Mouse (Mus musculus): ENCODE data around the gene Adamts3. TPM values are rescaled to one million over a fixed set of nuclear protein-coding genes. Genes with fewer than 3 reads are reported as not detected.

Gene Adamts3
- polyA plus RNA-seq, 1 experiment from 2014 or later, result 3.2 TPM

- Histone ChIP-seq H3K27ac (no peak overlapping the region), H3K4me3 (replicated peaks) (no peak overlapping the region), H3K9me3 (no peaks in the 10 kb centered on the region), H3K36me3 (no peaks in the 10 kb centered on the region), H3K4me2 (replicated peaks) (no peak overlapping the region), H3K4me1 (replicated peaks) (no peaks in the 10 kb centered on the region), H3K27me3 (no peaks in the 10 kb centered on the region), H3K9ac (replicated peaks) (no peak overlapping the region)
- ATAC-seq, result no peak
- WGBS, result 90% methylated on average over 5 of the region's 5 CpGs
Observed at GRCm38 (mm10) chr5:89747149-89747659, 135.9 kb downstream of the Adamts3 start.

GRCm38 (mm10) chr5:89745112-89745511 lies 138.0 kb downstream of the Adamts3 start:
- H3K27ac ChIP-seq, result no peak overlapping the region
- no peaks in the 10 kb centered on the region for H3K9me3 ChIP-seq
- H3K4me3 ChIP-seq (replicated peaks), result no peak overlapping the region
- no peaks in the 10 kb centered on the region for H3K4me1 ChIP-seq (replicated peaks)
- H3K36me3 ChIP-seq, result no peaks in the 10 kb centered on the region
- no peak overlapping the region for H3K4me2 ChIP-seq (replicated peaks)
- WGBS, result 95% methylated on average over 2 of the region's 2 CpGs
- no peak overlapping the region for H3K9ac ChIP-seq (replicated peaks)
- no peak for ATAC-seq
- no peaks in the 10 kb centered on the region for H3K27me3 ChIP-seq

GRCm38 (mm10) chr5:89734759-89735158 lies 148.4 kb downstream of the Adamts3 start:
- Histone ChIP-seq H3K27me3 (no peaks in the 10 kb centered on the region), H3K27ac (no peak overlapping the region), H3K9ac (replicated peaks) (no peak overlapping the region), H3K4me2 (replicated peaks) (no peak overlapping the region), H3K36me3 (no peaks in the 10 kb centered on the region), H3K4me1 (replicated peaks) (no peaks in the 10 kb centered on the region), H3K4me3 (replicated peaks) (no peak overlapping the region), H3K9me3 (no peaks in the 10 kb centered on the region; the same call in 1 of the 2 replicates)
- 93% methylated on average over 2 of the region's 2 CpGs for WGBS
- no peak for ATAC-seq

- Histone ChIP-seq H3K27ac (no peak overlapping the region), H3K9me3 (no peaks in the 10 kb centered on the region; the same call in 1 of the 2 replicates), H3K4me1 (replicated peaks) (no peaks in the 10 kb centered on the region), H3K4me3 (replicated peaks) (no peak overlapping the region), H3K36me3 (no peaks in the 10 kb centered on the region), H3K9ac (replicated peaks) (no peak overlapping the region), H3K4me2 (replicated peaks) (no peak overlapping the region), H3K27me3 (no peaks in the 10 kb centered on the region)
- WGBS, result 90% methylated on average over 3 of the region's 3 CpGs
- no peak for ATAC-seq
Observed at GRCm38 (mm10) chr5:89730411-89730810, 152.7 kb downstream of the Adamts3 start.

- Histone ChIP-seq H3K9ac (replicated peaks) (no peak overlapping the region), H3K4me1 (replicated peaks) (no peaks in the 10 kb centered on the region), H3K4me3 (replicated peaks) (no peak overlapping the region), H3K27me3 (no peaks in the 10 kb centered on the region), H3K27ac (no peak overlapping the region), H3K36me3 (no peaks in the 10 kb centered on the region), H3K4me2 (replicated peaks) (no peak overlapping the region), H3K9me3 (no peaks in the 10 kb centered on the region; the same call in 1 of the 2 replicates)
- no peak for ATAC-seq
- 87% methylated on average over 3 of the region's 3 CpGs for WGBS
Observed at GRCm38 (mm10) chr5:89728117-89728516, 155.0 kb downstream of the Adamts3 start.

- Histone ChIP-seq H3K27ac (no peak overlapping the region), H3K4me2 (replicated peaks) (no peak overlapping the region), H3K27me3 (no peaks in the 10 kb centered on the region), H3K4me3 (replicated peaks) (no peak overlapping the region), H3K4me1 (replicated peaks) (no peaks in the 10 kb centered on the region), H3K36me3 (no peaks in the 10 kb centered on the region), H3K9me3 (no peaks in the 10 kb centered on the region; the same call in 1 of the 2 replicates), H3K9ac (replicated peaks) (no peak overlapping the region)
- 83% methylated on average over 6 of the region's 6 CpGs for whole genome bisulfite sequencing
- ATAC-seq, result no peak
Observed at GRCm38 (mm10) chr5:89727497-89728057, 155.6 kb downstream of the Adamts3 start.

GRCm38 (mm10) chr5:89714552-89714951 lies 168.6 kb downstream of the Adamts3 start:
- Histone ChIP-seq H3K4me3 (replicated peaks) (no peak overlapping the region), H3K27me3 (no peaks in the 10 kb centered on the region), H3K36me3 (no peaks in the 10 kb centered on the region), H3K4me1 (replicated peaks) (no peaks in the 10 kb centered on the region), H3K4me2 (replicated peaks) (no peak overlapping the region), H3K9ac (replicated peaks) (no peak overlapping the region), H3K9me3 (no peaks in the 10 kb centered on the region), H3K27ac (no peak overlapping the region)
- ATAC-seq, result no peak
- 43% methylated on average over 2 of the region's 2 CpGs for WGBS

- Histone ChIP-seq H3K36me3 (no peaks in the 10 kb centered on the region), H3K4me3 (replicated peaks) (no peak overlapping the region), H3K9me3 (no peaks in the 10 kb centered on the region), H3K4me1 (replicated peaks) (no peaks in the 10 kb centered on the region), H3K9ac (replicated peaks) (no peak overlapping the region), H3K27me3 (no peaks in the 10 kb centered on the region), H3K4me2 (replicated peaks) (no peak overlapping the region), H3K27ac (no peak overlapping the region)
- 85% methylated on average over 7 of the region's 7 CpGs for WGBS
- no peak for ATAC-seq
Observed at GRCm38 (mm10) chr5:89711116-89711859, 171.8 kb downstream of the Adamts3 start.

GRCm38 (mm10) chr5:89709459-89709858 lies 173.7 kb downstream of the Adamts3 start:
- Histone ChIP-seq H3K9ac (replicated peaks) (no peak overlapping the region), H3K4me2 (replicated peaks) (no peak overlapping the region), H3K27me3 (no peaks in the 10 kb centered on the region), H3K4me1 (replicated peaks) (no peaks in the 10 kb centered on the region; the same call in 1 of the 2 replicates), H3K27ac (no peak overlapping the region), H3K9me3 (no peaks in the 10 kb centered on the region), H3K4me3 (replicated peaks) (no peak overlapping the region), H3K36me3 (no peaks in the 10 kb centered on the region)
- ATAC-seq, result no peak
- WGBS, result 59% methylated on average over 4 of the region's 4 CpGs

- Histone ChIP-seq H3K4me2 (replicated peaks) (no peak overlapping the region), H3K9ac (replicated peaks) (no peak overlapping the region), H3K9me3 (no peaks in the 10 kb centered on the region), H3K36me3 (no peaks in the 10 kb centered on the region), H3K27ac (no peak overlapping the region), H3K27me3 (no peaks in the 10 kb centered on the region), H3K4me1 (replicated peaks) (peaks cover 4% of the 10 kb centered on the region; the same call in 1 of the 2 replicates), H3K4me3 (replicated peaks) (no peak overlapping the region)
- ATAC-seq, result 0 out of 2 replicates have a peak, but pooled peaks have one; percentile 16
- WGBS, result 26% methylated on average over 1 of the region's 1 CpGs
Observed at GRCm38 (mm10) chr5:89704264-89704663, 178.9 kb downstream of the Adamts3 start.

GRCm38 (mm10) chr5:89701241-89702007 lies 181.7 kb downstream of the Adamts3 start:
- 63% methylated on average over 9 of the region's 9 CpGs for WGBS
- no peaks in the 10 kb centered on the region for H3K36me3 ChIP-seq
- no peak overlapping the region for H3K4me3 ChIP-seq (replicated peaks)
- no peaks in the 10 kb centered on the region for H3K9me3 ChIP-seq
- no peaks in the 10 kb centered on the region for H3K27me3 ChIP-seq
- no peak overlapping the region for H3K9ac ChIP-seq (replicated peaks)
- H3K27ac ChIP-seq, result peak overlapping the region; percentile 33; the same call in 1 of the 2 replicates
- peaks cover 4% of the 10 kb centered on the region; the same call in 1 of the 2 replicates for H3K4me1 ChIP-seq (replicated peaks)
- H3K4me2 ChIP-seq (replicated peaks), result no peak overlapping the region
- ATAC-seq, result peak; percentile 94

GRCm38 (mm10) chr5:89687826-89688225 lies 195.3 kb downstream of the Adamts3 start:
- Histone ChIP-seq H3K27ac (no peak overlapping the region), H3K4me2 (replicated peaks) (no peak overlapping the region), H3K9me3 (no peaks in the 10 kb centered on the region), H3K27me3 (no peaks in the 10 kb centered on the region), H3K4me1 (replicated peaks) (no peaks in the 10 kb centered on the region), H3K36me3 (no peaks in the 10 kb centered on the region), H3K9ac (replicated peaks) (no peak overlapping the region), H3K4me3 (replicated peaks) (no peak overlapping the region)
- no peak for ATAC-seq
- 86% methylated on average over 1 of the region's 1 CpGs for WGBS
